In the genomic region with DNA sequence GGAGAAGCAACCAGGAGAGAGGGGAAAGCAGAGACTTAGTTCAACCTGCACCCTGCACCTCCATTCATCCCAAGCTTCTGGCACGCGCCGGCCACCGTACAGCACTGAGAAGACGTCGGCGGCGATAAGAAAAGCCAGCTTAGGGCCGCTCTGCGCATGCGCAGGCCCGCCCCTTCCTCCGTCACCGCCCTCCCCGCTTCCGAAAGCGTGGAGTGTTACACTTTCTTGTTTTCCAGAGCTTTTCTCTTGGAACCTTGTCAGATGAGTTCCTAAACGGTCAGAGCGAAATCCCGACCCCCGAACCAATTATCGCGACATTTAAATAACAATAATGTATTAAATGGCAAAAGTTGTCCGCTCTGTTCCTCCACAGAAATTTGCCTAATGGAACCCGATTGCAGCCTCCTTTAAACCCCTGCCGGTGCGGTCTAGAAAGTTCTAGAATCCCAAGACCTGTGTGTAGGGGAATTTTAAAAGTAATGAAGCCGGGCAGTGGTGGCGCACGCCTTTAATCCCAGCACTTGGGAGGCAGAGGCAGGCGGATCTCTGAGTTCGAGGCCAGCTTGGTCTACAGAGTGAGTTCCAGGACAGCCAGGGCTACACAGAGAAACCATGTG, we compare ENCODE assay signal across 1 mouse cellular context.
TF ChIP-seq lines count a peak whose summit lies in the region.

Gene Ints2 (minus strand): TSS at position 116 of the 617 bp plus-strand sequence.

TF ChIP-seq in CH12.LX, 34 proteins besides CTCF, POLR2A, EP300 and RAD21 (continued from another document):
- TF ChIP-seq IRF4 (IDR thresholded peaks at IDR 0.05; ENCODE audit: low read depth, low read length) (peak; percentile 60; the same call in 1 of the 2 replicates), MXI1 (IDR thresholded peaks at IDR 0.05; ENCODE audit: low read depth, low read length) (peak; percentile 78), TCF12 (IDR thresholded peaks at IDR 0.05; ENCODE audit: low read depth, low read length) (peak; percentile 80), SIN3A (IDR thresholded peaks at IDR 0.05; ENCODE audit: low read length) (peak; percentile 91), RCOR1 (conservative IDR thresholded peaks at IDR 0.05; ENCODE audit: low read depth, low read length) (no peak; the same call in 1 of the 2 replicates), ZKSCAN1 (IDR thresholded peaks at IDR 0.05; ENCODE audit: borderline replicate concordance, low read depth, low read length) (no peak), ETS1 (conservative IDR thresholded peaks at IDR 0.05; ENCODE audit: low read depth, low read length) (no peak; the same call in 1 of the 2 replicates), ZC3H11A (IDR thresholded peaks at IDR 0.05; ENCODE audit: low read depth, low read length) (no peak), MAZ (IDR thresholded peaks at IDR 0.05; ENCODE audit: low read depth, low read length) (peak; percentile 42; the same call in 1 of the 2 replicates), USF2 (conservative IDR thresholded peaks at IDR 0.05; ENCODE audit: low read depth, low read length) (no peak), ZNF384 (IDR thresholded peaks at IDR 0.05; ENCODE audit: low read depth, low read length) (peak; percentile 44), JUN (IDR thresholded peaks at IDR 0.05; ENCODE audit: insufficient read depth, low read depth, low read length) (no peak), MAX (IDR thresholded peaks at IDR 0.05; ENCODE audit: low read length) (peak; percentile 87), GABPA (IDR thresholded peaks at IDR 0.05; ENCODE audit: insufficient replicate concordance, low read depth, low read length) (no peak), TBP (conservative IDR thresholded peaks at IDR 0.05; ENCODE audit: low read depth, low read length) (peak; percentile 92), NELFE (IDR thresholded peaks at IDR 0.05; ENCODE audit: low read depth, low read length) (peak; percentile 97), ELF1 (IDR thresholded peaks at IDR 0.05; ENCODE audit: low read depth, low read length) (peak; percentile 78), SMC3 (IDR thresholded peaks at IDR 0.05; ENCODE audit: low read depth, low read length) (no peak), E2F4 (IDR thresholded peaks at IDR 0.05; ENCODE audit: insufficient replicate concordance, low read depth, low read length) (no peak)
